Mouse (Mus musculus) myocyte (in vitro differentiated cells): ENCODE data around the gene Mns1.

Experiments used
- CEBPB ChIP-seq: IDR thresholded peaks from 2 replicates; pipeline ENCODE4 v1.6.1; 2011; ENCODE audit warnings: mild to moderate bottlenecking, moderate library complexity; ENCODE audit not compliant: poor library complexity, insufficient read depth, severe bottlenecking
- E2F4 ChIP-seq: IDR thresholded peaks from one replicate; pipeline ENCODE4 v1.6.1; 2011; ENCODE audit warnings: mild to moderate bottlenecking, control low read depth, moderate library complexity; ENCODE audit not compliant: insufficient read depth
- MAX ChIP-seq: IDR thresholded peaks from one replicate; pipeline ENCODE4 v1.6.1; 2011; ENCODE audit warnings: low read depth, mild to moderate bottlenecking, control low read depth
- MYOD1 ChIP-seq, 3 experiments: IDR thresholded peaks; one replicate each; pipeline ENCODE4 v1.6.1; 2011; ENCODE audit warnings: control low read depth in 2 of 3, low read depth in 2 of 3, mild to moderate bottlenecking in 2 of 3, moderate library complexity in 1 of 3; ENCODE audit not compliant: insufficient read length in 2 of 3, control insufficient read depth in 1 of 3
- MYOG ChIP-seq, 3 experiments: IDR thresholded peaks; one replicate each; pipeline ENCODE4 v1.6.1; 2011; ENCODE audit warnings: control low read depth in 2 of 3, low read depth in 2 of 3, mild to moderate bottlenecking in 2 of 3; ENCODE audit not compliant: insufficient read length in 2 of 3, control insufficient read depth in 1 of 3, insufficient read depth in 1 of 3
- POLR2A ChIP-seq: IDR thresholded peaks from one replicate; pipeline ENCODE4 v1.6.1; 2011; ENCODE audit warnings: low read depth, mild to moderate bottlenecking, control low read depth, moderate library complexity; ENCODE audit not compliant: insufficient read length
- POLR2AphosphoS2 ChIP-seq: IDR thresholded peaks from one replicate; pipeline ENCODE4 v1.6.1; 2011; ENCODE audit warnings: low read depth, control low read depth; ENCODE audit not compliant: insufficient read length
- REST ChIP-seq: IDR thresholded peaks from one replicate; pipeline ENCODE4 v1.6.1; 2011; ENCODE audit warnings: mild to moderate bottlenecking, control low read depth, moderate library complexity; ENCODE audit not compliant: insufficient read depth, insufficient read length
- SRF ChIP-seq: IDR thresholded peaks from one replicate; pipeline ENCODE4 v1.6.1; 2011; ENCODE audit warnings: low read depth; ENCODE audit not compliant: control insufficient read depth, insufficient read length
- TCF12 ChIP-seq: IDR thresholded peaks from one replicate; pipeline ENCODE4 v1.6.1; 2011; ENCODE audit warnings: mild to moderate bottlenecking, control low read depth; ENCODE audit not compliant: poor library complexity, insufficient read depth, severe bottlenecking
- TCF3 ChIP-seq: IDR thresholded peaks from one replicate; pipeline ENCODE4 v1.6.1; 2011; ENCODE audit warnings: low read depth, control low read depth; ENCODE audit not compliant: insufficient read length
- USF1 ChIP-seq: IDR thresholded peaks from one replicate; pipeline ENCODE4 v1.6.1; 2011; ENCODE audit warnings: low read depth, mild to moderate bottlenecking, control low read depth, moderate library complexity

GRCm38 (mm10) chr9:72392686-72393085, 45.1 kb upstream of the Mns1 start:
- TF ChIP-seq POLR2A (no peak), MYOG (IDR thresholded peaks at IDR 0.05; ENCODE audit: control insufficient read depth in 1 of 3, insufficient read depth in 1 of 3, insufficient read length in 2 of 3, low read depth in 2 of 3) (no peak), POLR2AphosphoS2 (no peak), REST (no peak), CEBPB (no peak), TCF12 (no peak), MAX (no peak), SRF (no peak), USF1 (no peak), E2F4 (no peak), MYOD1 (IDR thresholded peaks at IDR 0.05; ENCODE audit: control insufficient read depth in 1 of 3, insufficient read length in 2 of 3, low read depth in 2 of 3) (no peak), TCF3 (no peak)
